Mouse (Mus musculus) embryonic facial prominence, embryonic 12.5 days (tissue): ENCODE data around the gene Csnk2b. TPM values are rescaled to one million over a fixed set of nuclear protein-coding genes. Genes with fewer than 3 reads are reported as not detected.
A peak's percentile ranks its signal among the peaks of the same experiment; 100 is the strongest.

Experiments
- ATAC-seq: fragments of 200-750 bp; cut with Nextera tagmentation; 2 replicates; pipeline ENCODE4 v1.8.0; 2017; ENCODE audit not compliant: insufficient number of reproducible peaks, insufficient read depth, low FRiP score, low TSS enrichment
- H3K27ac ChIP-seq: fragments of 300-500 bp; sonication (generic); 2 replicates; pipeline ENCODE4 v1.5.1; 2016; ENCODE audit warnings: mild to moderate bottlenecking
- H3K27me3 ChIP-seq: fragments of 300-500 bp; sonication (generic); 2 replicates; pipeline ENCODE4 v1.6.1; 2016; ENCODE audit warnings: mild to moderate bottlenecking, moderate library complexity
- H3K36me3 ChIP-seq: fragments of 300-500 bp; sonication (generic); 2 replicates; pipeline ENCODE4 v1.6.1; 2016; ENCODE audit warnings: mild to moderate bottlenecking
- H3K4me1 ChIP-seq: fragments of 300-500 bp; sonication (generic); 2 replicates; pipeline ENCODE4 v1.6.1; 2016
- H3K4me2 ChIP-seq: fragments of 300-500 bp; sonication (generic); replicated peaks from 2 replicates; pipeline ENCODE4 v1.6.1; 2016; ENCODE audit warnings: mild to moderate bottlenecking, moderate library complexity
- H3K4me3 ChIP-seq: fragments of 300-500 bp; sonication (generic); 2 replicates; pipeline ENCODE4 v1.5.1; 2016; ENCODE audit warnings: mild to moderate bottlenecking
- H3K9ac ChIP-seq: fragments of 300-500 bp; sonication (generic); 2 replicates; pipeline ENCODE4 v1.6.1; 2016; ENCODE audit warnings: mild to moderate bottlenecking, moderate library complexity
- H3K9me3 ChIP-seq: fragments of 300-500 bp; sonication (generic); 2 replicates; pipeline ENCODE4 v1.6.1; 2016; ENCODE audit warnings: mild to moderate bottlenecking, moderate library complexity
- WGBS: fragments of 180-500 bp; shearing (Covaris S2); methylation state at CpG from one replicate; pipeline ENCODE4 v1.1.7; 2016; 5-methylcytosine and 5-hydroxymethylcytosine counted together
- polyA plus RNA-seq: library from polyadenylated mRNA; unstranded; fragments of >200 nt; fragmentation: Nextera tagmentation; extraction: Ambion mirVana; gene quantifications from 2 replicates; pipeline ENCODE4 v1.2.1, GENCODE M21; 2016

Gene Csnk2b
- polyA plus RNA-seq, 1 experiment from 2014 or later, result 254 TPM

DNA sequence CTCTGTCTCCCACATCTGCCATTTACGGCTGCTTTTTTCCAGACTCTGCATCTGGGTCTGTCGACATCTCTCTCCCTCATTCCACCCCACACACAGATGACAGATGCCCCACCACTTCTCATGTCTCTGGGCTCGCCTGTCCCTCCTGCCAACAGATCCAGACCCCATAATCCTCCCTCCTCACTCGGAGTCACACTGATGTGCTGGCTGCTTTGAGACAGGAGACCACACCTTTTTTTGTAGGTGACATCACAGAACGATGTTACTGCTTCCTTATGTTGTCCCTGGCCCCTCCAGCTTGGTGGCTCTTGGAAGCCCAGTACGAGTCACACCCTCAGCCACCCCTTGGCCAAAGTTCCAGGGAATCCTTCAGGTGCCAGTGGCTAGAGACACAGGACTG is 41.6 kb downstream of the Csnk2b start:
- H3K27me3 ChIP-seq, result peaks cover 22% of the 10 kb centered on the region
- H3K4me2 ChIP-seq, result no peak overlapping the region
- H3K4me1 ChIP-seq, result peaks cover 23% of the 10 kb centered on the region
- no peak overlapping the region for H3K4me3 ChIP-seq
- no peak overlapping the region for H3K27ac ChIP-seq
- WGBS, result 64% methylated on average over 6 of the region's 6 CpGs
- H3K9ac ChIP-seq, result no peak overlapping the region
- H3K36me3 ChIP-seq, result no peaks in the 10 kb centered on the region
- no peaks in the 10 kb centered on the region for H3K9me3 ChIP-seq
- no peak for ATAC-seq

DNA sequence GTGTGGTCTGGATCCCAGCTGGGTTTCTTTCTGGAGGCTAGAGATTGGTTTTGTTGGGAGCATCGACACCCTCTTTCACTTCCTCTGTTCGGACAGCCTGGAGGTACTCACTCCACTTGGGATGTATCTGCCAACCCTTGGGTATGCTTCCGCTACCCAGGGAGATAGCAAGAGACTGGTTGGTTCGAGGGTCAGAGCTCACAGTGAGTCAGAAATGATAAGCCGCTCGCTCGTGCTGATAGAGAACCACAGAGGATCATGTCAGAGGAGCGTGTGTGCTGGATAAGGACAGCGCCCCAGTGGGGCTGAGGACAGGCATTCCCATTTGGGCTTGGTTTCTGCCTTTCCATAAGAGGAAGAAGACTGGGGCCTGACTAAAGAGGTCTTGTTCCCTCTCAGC is 42.1 kb downstream of the Csnk2b start:
- Histone ChIP-seq H3K36me3 (no peaks in the 10 kb centered on the region), H3K9me3 (no peaks in the 10 kb centered on the region), H3K4me2 (no peak overlapping the region), H3K4me3 (no peak overlapping the region), H3K27me3 (peaks cover 22% of the 10 kb centered on the region), H3K9ac (no peak overlapping the region), H3K27ac (no peak overlapping the region), H3K4me1 (peaks cover 23% of the 10 kb centered on the region)
- ATAC-seq, result no peak
- 69% methylated on average over 9 of the region's 9 CpGs for WGBS

DNA sequence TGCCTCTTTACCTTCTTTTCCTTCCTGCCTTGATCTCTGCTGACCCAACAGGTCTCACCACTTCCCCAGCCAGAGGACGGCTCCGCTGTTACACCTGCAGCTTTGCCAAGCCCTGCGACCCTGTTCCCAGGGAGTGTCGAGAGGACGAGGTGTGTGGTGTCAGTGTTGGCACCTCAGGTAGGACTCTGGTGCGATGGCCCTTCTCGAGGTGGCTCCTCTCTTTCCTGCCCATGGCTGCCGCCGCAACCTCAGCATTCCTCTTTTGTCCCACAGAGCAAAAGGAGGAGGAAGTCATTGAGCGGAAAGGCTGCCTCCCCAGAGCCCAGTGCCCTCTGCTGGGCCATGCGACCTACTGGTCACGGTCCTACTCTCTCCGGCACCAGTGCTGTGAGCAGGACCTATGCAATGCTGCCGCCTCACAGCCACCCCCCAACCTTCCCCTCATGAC is 44.0 kb downstream of the Csnk2b start, which contains the start of gene Ly6g6d:
TSS of gene Ly6g6d (minus strand) at position 280 of the 448 bp plus-strand sequence.
- Histone ChIP-seq H3K9me3 (no peaks in the 10 kb centered on the region), H3K36me3 (no peaks in the 10 kb centered on the region), H3K27me3 (peaks cover 27% of the 10 kb centered on the region), H3K4me3 (peak within 1 kb of the TSS; percentile 14; the same call in 1 of the 2 replicates), H3K4me1 (peaks cover 23% of the 10 kb centered on the region), H3K4me2 (peak within 1 kb of the TSS; percentile 24), H3K27ac (no peak within 1 kb of the TSS), H3K9ac (no peak within 1 kb of the TSS)
- peak; percentile 54; the same call in 1 of the 2 replicates for ATAC-seq
- WGBS, result 9% methylated on average over 14 of the region's 14 CpGs

DNA sequence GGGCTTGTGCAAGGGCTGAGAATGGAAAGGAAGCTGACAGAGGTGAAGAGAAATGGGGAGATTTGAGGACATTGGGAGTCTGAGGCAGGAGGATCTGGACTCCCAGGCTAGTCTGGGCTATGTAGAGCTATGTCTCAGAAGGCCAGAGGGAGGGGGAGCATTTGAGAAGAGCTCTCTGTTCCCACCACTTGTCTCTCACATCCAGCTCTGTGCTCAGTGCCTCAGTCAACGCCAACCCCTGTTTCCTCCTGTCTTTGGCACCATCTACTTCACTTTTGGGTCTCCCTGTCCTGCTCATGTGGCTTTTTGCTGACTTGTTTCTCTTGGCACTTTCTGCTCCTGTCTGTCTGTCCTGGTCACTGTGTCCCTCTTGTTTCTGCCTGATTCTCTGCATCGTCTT is 44.6 kb downstream of the Csnk2b start:
- Histone ChIP-seq H3K4me3 (0 out of 2 replicates have a peak overlapping the region, but pooled peaks have one; percentile 14), H3K4me1 (peaks cover 23% of the 10 kb centered on the region)

DNA sequence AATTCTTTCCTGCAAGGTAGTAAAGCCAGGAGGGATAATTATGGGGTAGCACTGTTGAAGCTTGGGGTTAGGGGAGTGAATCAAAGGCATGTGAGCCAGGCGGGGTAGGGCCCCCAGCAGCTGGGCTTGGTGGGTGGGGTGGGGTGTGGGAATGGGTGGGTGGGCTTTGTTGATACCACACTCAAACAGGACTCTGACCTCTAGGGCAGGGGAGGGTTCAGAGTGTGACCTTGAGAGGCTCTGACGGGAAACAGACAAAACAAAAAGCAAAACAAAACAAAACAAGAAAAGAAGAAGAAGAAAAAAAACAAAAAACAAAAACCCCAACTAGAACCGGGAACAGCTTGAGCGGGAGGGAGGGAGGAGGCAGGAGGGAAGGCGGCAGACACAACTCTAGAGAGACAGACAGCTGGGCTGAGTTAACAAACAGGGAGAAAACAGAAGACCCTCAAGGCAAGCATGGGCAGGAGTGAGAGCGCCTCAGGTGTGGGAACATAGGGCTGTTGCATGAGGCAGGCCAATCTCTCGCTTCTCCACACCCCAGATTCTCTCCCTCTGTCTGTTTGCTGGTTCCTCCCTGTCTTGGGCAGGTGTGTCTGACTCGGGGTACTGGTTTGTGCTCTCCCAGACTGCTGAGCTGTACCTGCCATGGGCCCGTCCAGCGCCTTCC is 45.2 kb downstream of the Csnk2b start, which contains the start of gene Ly6g6e:
TSS of gene Ly6g6e (plus strand) at position 396 of the 670 bp plus-strand sequence.
- Histone ChIP-seq H3K36me3 (no peaks in the 10 kb centered on the region), H3K4me1 (peaks cover 23% of the 10 kb centered on the region), H3K9ac (no peak within 1 kb of the TSS), H3K4me3 (peak within 1 kb of the TSS; percentile 14; the same call in 1 of the 2 replicates), H3K4me2 (peak within 1 kb of the TSS; percentile 24), H3K27ac (no peak within 1 kb of the TSS), H3K27me3 (peaks cover 27% of the 10 kb centered on the region), H3K9me3 (no peaks in the 10 kb centered on the region)
- no peak for ATAC-seq
- 16% methylated on average over 10 of the region's 10 CpGs for WGBS

More for the DNA sequence above, 44.6 kb downstream of the Csnk2b start:
- H3K27ac ChIP-seq, result no peak overlapping the region
- ATAC-seq, result no peak
- H3K27me3 ChIP-seq, result peaks cover 27% of the 10 kb centered on the region
- WGBS, result 48% methylated on average over 2 of the region's 2 CpGs
- H3K9me3 ChIP-seq, result no peaks in the 10 kb centered on the region
- no peaks in the 10 kb centered on the region for H3K36me3 ChIP-seq
- H3K4me2 ChIP-seq, result peak overlapping the region; percentile 24
- H3K9ac ChIP-seq, result no peak overlapping the region

DNA sequence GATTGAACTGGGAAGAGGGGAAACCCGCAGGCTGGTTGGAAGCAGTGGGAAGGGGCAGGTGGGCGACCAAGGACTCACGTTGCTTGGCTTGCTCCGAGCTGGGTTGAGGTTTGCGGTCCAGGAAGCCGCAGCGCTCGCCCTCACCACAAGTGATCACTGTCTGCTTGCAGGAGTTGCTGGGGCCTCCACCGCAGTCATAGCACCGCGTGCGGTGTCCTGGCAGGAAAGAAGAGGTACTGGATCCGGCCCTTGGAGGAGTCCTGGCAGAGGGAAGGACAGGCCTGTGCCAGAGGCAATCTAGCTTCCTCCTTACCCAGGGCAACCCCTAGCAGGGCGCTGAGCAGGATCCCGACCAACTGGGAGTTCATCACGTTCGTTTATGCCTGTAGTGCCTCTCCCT is 47.8 kb downstream of the Csnk2b start:
- WGBS, result 47% methylated on average over 17 of the region's 17 CpGs
- Histone ChIP-seq H3K27ac (no peak overlapping the region), H3K27me3 (peaks cover 26% of the 10 kb centered on the region), H3K36me3 (no peaks in the 10 kb centered on the region), H3K4me2 (no peak overlapping the region), H3K9ac (0 out of 2 replicates have a peak overlapping the region, but pooled peaks have one; percentile 1), H3K4me3 (no peak overlapping the region), H3K9me3 (no peaks in the 10 kb centered on the region), H3K4me1 (peaks cover 19% of the 10 kb centered on the region)
- ATAC-seq, result no peak

DNA sequence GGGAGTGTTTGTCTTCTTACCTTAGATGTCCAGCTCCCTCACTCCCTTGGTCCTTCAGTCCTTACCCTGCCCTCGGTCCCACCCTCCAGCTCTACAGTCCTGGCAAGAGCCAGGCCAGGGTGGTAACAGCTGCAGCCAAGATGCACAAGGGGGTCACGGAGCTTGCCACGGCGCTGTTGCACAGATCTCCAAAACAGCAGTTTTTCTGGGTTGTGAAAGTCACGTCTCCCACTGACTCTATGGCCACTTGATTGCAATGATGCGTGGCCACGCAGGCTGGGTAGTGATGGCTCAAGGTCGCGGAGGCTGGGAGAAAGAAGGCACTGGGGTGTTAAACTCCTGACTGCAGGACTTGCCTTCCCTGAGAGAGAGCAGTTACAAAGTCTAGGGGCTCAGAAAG is 50.4 kb downstream of the Csnk2b start:
- WGBS, result 80% methylated on average over 9 of the region's 9 CpGs
- H3K4me3 ChIP-seq, result no peak overlapping the region
- no peaks in the 10 kb centered on the region for H3K36me3 ChIP-seq
- peaks cover 3% of the 10 kb centered on the region for H3K4me1 ChIP-seq
- ATAC-seq, result no peak
- H3K4me2 ChIP-seq, result no peak overlapping the region
- H3K27ac ChIP-seq, result no peak overlapping the region
- H3K27me3 ChIP-seq, result peaks cover 29% of the 10 kb centered on the region
- no peaks in the 10 kb centered on the region for H3K9me3 ChIP-seq
- no peak overlapping the region for H3K9ac ChIP-seq

DNA sequence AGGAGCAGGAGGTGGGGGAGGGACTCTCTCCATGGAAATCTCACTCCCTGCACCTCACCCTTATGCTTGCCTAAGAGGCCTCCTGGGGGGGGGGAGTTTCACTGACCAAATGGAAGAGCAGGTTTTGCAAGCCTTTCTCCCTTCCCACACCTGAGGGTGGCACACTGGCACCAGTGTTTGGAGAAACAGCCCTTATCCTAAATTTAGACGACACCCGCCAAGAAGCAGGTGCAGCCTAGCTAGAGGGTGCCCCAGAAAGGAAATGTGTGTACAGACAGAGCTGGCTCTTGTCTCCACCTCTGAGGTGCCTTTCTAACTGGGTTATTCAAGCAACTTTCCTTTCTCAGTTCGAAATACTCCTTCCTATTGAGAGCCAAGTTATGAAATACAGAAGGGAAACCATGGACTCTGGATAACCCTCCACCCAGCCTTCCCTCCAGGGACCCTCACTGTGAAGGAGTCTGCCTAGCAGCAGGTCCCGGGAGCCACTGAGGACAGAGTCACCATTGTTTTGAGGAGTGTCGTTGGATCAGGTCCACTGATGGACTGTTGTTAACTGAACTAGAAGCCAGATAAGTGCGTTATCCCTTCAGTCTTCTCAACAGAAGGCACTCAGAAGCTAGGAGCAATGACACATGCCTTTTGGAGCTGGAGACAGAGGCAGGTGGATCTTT is 51.2 kb downstream of the Csnk2b start:
- Histone ChIP-seq H3K9me3 (no peaks in the 10 kb centered on the region), H3K27me3 (peaks cover 36% of the 10 kb centered on the region), H3K36me3 (no peaks in the 10 kb centered on the region), H3K4me3 (no peak overlapping the region), H3K27ac (no peak overlapping the region), H3K4me1 (0 out of 2 replicates have a peak, but pooled peaks cover under 1% of the 10 kb centered on the region), H3K9ac (no peak overlapping the region), H3K4me2 (no peak overlapping the region)
- 43% methylated on average over 6 of the region's 6 CpGs for WGBS
- no peak for ATAC-seq

DNA sequence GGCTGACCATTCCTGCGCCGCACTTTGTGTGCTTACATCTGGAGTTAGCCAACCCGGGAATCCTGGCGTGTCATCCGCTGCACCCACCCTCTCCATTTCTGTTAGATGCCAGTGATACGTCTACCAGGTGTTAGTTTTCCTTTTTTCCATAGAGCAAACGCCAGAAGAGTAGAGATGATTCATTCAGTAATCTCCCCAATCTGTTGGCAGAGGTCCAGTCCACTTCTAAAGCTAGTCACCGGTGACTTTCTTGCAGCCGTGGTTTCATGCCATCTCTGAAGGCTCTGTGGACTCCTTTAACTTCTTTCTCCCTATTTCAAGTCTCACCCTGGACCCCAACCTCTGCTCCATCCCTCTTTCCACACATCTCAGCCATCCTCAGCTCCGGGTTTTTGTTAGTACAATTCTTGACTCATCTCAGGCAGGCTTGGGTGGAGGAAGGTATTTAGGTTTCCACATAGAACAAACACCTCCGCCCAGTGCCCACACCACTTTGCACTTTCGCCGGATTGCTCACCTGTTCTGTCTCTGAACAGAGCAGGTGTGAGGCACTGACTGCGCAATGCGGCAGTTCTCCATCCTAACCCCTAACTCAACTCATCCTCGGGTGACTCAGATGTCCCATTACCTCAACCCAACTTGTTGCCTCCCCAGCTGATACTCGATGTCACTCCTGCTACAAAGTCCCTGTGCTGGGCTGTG is 53.5 kb downstream of the Csnk2b start:
- H3K27me3 ChIP-seq, result peaks cover 52% of the 10 kb centered on the region
- H3K4me1 ChIP-seq, result peaks cover 17% of the 10 kb centered on the region
- WGBS, result 83% methylated on average over 17 of the region's 17 CpGs
- H3K9ac ChIP-seq, result no peak overlapping the region
- no peak overlapping the region for H3K4me2 ChIP-seq
- peaks cover 4% of the 10 kb centered on the region; the same call in 1 of the 2 replicates for H3K36me3 ChIP-seq
- ATAC-seq, result no peak
- H3K9me3 ChIP-seq, result no peaks in the 10 kb centered on the region
- H3K4me3 ChIP-seq, result no peak overlapping the region
- no peak overlapping the region for H3K27ac ChIP-seq
